ENCODE assay signal across 8 mouse cellular contexts in genomic region chr9:62531459-62532275, GRCm38 (mm10). TPM values are rescaled to one million over a fixed set of nuclear protein-coding genes. Genes with fewer than 3 reads are reported as not detected.
DNase-seq lines count a peak whose midpoint lies in the region; ATAC-seq lines count a peak whose summit lies in the region.
"Had no signal": no experiment of that assay in that cellular context is flagged by ENCODE, and none has a peak within 500 bp of the region (broad histone marks: within the 10 kb centered on the region; RNA-seq: fewer than 3 reads in every experiment).

No protein-coding gene starts in this region.

- DNase-seq in spleen, postnatal 4 days (ENCODE audit: low spot score in 2 of 2): peak; percentile 34 to 69
- DNase-seq in spleen, adult 12 weeks (ENCODE audit: low spot score): no peak
- peak; percentile 60 for DNase-seq in embryonic facial prominence, embryonic 11.5 days (ENCODE audit: low spot score)
- peak; percentile 89 for DNase-seq in left cerebral cortex, postnatal 4 days
- DNase-seq in midbrain, embryonic 11.5 days (ENCODE audit: low spot score, missing footprints): peak; percentile 94
- peak; percentile 82 for DNase-seq in thymus, postnatal 0 days (ENCODE audit: low spot score)

- peaks cover 9% of the 10 kb centered on the region for H3K4me1 ChIP-seq in embryonic facial prominence, embryonic 11.5 days (ENCODE audit: control insufficient read depth, insufficient read depth, low read length)
- peaks cover 29% of the 10 kb centered on the region for H3K4me1 ChIP-seq in heart, embryonic 15.5 days (replicated peaks)
- H3K4me1 ChIP-seq in midbrain, embryonic 11.5 days (ENCODE audit: control insufficient read depth, insufficient read depth, low read length): peaks cover 51% of the 10 kb centered on the region

- WGBS in embryonic facial prominence, embryonic 11.5 days: 18% methylated on average over 12 of the region's 12 CpGs
- WGBS in heart, embryonic 15.5 days: 50% methylated on average over 12 of the region's 12 CpGs
- WGBS in midbrain, embryonic 11.5 days: 16% methylated on average over 12 of the region's 12 CpGs

- H3K27ac ChIP-seq in embryonic facial prominence, embryonic 11.5 days (replicated peaks; ENCODE audit: low read depth, low read length): peak overlapping the region; percentile 70; the same call in 1 of the 2 replicates
- H3K27ac ChIP-seq in heart, embryonic 15.5 days: peak overlapping the region; percentile 46; the same call in 1 of the 2 replicates
- peak overlapping the region; percentile 96 for H3K27ac ChIP-seq in midbrain, embryonic 11.5 days (ENCODE audit: low read depth, low read length)

- intact Hi-C loops in left cerebral cortex, postnatal 4 days (cut with DNase I): no loop called here

- H3K9ac ChIP-seq in embryonic facial prominence, embryonic 11.5 days (replicated peaks; ENCODE audit: low read length): peak overlapping the region; percentile 32; the same call in 1 of the 2 replicates
- H3K9ac ChIP-seq in heart, embryonic 15.5 days: no peak overlapping the region
- H3K9ac ChIP-seq in midbrain, embryonic 11.5 days (ENCODE audit: low read length): peak overlapping the region; percentile 66

- no peaks in the 10 kb centered on the region for H3K9me3 ChIP-seq in embryonic facial prominence, embryonic 11.5 days (replicated peaks; ENCODE audit: control insufficient read depth, low read length)
- H3K9me3 ChIP-seq in heart, embryonic 15.5 days (replicated peaks): no peaks in the 10 kb centered on the region
- H3K9me3 ChIP-seq in midbrain, embryonic 11.5 days (ENCODE audit: control insufficient read depth, low read length): no peaks in the 10 kb centered on the region
- H3K9me3 ChIP-seq: megakaryocyte, embryonic 14.5 days had no signal

- no peaks in the 10 kb centered on the region for H3K27me3 ChIP-seq in embryonic facial prominence, embryonic 11.5 days (ENCODE audit: control insufficient read depth, insufficient read depth, low read length)
- H3K27me3 ChIP-seq in heart, embryonic 15.5 days: peaks cover 17% of the 10 kb centered on the region
- H3K27me3 ChIP-seq in midbrain, embryonic 11.5 days (ENCODE audit: control insufficient read depth, insufficient read depth, low read length): no peaks in the 10 kb centered on the region

- H3K36me3 ChIP-seq in embryonic facial prominence, embryonic 11.5 days (replicated peaks; ENCODE audit: control insufficient read depth, insufficient read depth, low read depth, low read length): no peaks in the 10 kb centered on the region
- no peaks in the 10 kb centered on the region for H3K36me3 ChIP-seq in heart, embryonic 15.5 days
- H3K36me3 ChIP-seq in midbrain, embryonic 11.5 days (ENCODE audit: control insufficient read depth, insufficient read depth, low read length): no peaks in the 10 kb centered on the region

- ATAC-seq in embryonic facial prominence, embryonic 11.5 days (replicated peaks; ENCODE audit: insufficient number of reproducible peaks, low FRiP score, low TSS enrichment, low read depth): peak; percentile 73
- 0 out of 2 replicates have a peak, but pooled peaks have one; percentile 20 for ATAC-seq in heart, embryonic 15.5 days (replicated peaks; ENCODE audit: insufficient number of reproducible peaks, insufficient read depth, low FRiP score, low read depth)
- peak; percentile 69 for ATAC-seq in midbrain, embryonic 11.5 days (ENCODE audit: low FRiP score)

- peak overlapping the region; percentile 2; the same call in 1 of the 2 replicates for H3K4me2 ChIP-seq in embryonic facial prominence, embryonic 11.5 days (ENCODE audit: low read depth, low read length)
- no peak overlapping the region for H3K4me2 ChIP-seq in heart, embryonic 15.5 days
- peak overlapping the region; percentile 32 for H3K4me2 ChIP-seq in midbrain, embryonic 11.5 days

- no peak overlapping the region for H3K4me3 ChIP-seq in embryonic facial prominence, embryonic 11.5 days (ENCODE audit: low read depth, low read length)
- H3K4me3 ChIP-seq in heart, embryonic 15.5 days: no peak overlapping the region
- H3K4me3 ChIP-seq in midbrain, embryonic 11.5 days (ENCODE audit: low read depth, low read length): no peak overlapping the region
- H3K4me3 ChIP-seq: megakaryocyte, embryonic 14.5 days had no signal

RNA-seq across cellular contexts. Expression of gene Coro2b, which starts 5.2 kb away (rescaled TPM):
- polyA plus RNA-seq in embryonic facial prominence, embryonic 11.5 days (2014; fragmentation: Nextera tagmentation; extraction: Ambion mirVana): 6.5 and 8.7 TPM in 2 replicates
- 5.7 and 8.4 TPM in 2 replicates for polyA plus RNA-seq in heart, embryonic 15.5 days (2015; fragmentation: Nextera tagmentation; extraction: Ambion mirVana)
- total RNA-seq in left cerebral cortex, postnatal 4 days (2021): 10 to 100 TPM; 91.2 to 95.5 TPM
- 15.3 and 15.7 TPM in 2 replicates for polyA plus RNA-seq in midbrain, embryonic 11.5 days (2014; fragmentation: Nextera tagmentation; extraction: Ambion mirVana)
- polyA plus RNA-seq in thymus, postnatal 0 days (2015; fragmentation: Nextera tagmentation; extraction: Ambion mirVana): 3.1 and 3.4 TPM in 2 replicates

Comparison
In these comparisons a context has a peak if more than half of its experiments do, and no peak if none do; other contexts are left out.
1. ATAC-seq: peak in every context shown above with its lines; median percentile 73 in embryonic facial prominence, embryonic 11.5 days; 69 in midbrain, embryonic 11.5 days; 20 in heart, embryonic 15.5 days.
2. H3K27ac ChIP-seq: peak in every context shown above with its lines; median percentile 96 in midbrain, embryonic 11.5 days; 70 in embryonic facial prominence, embryonic 11.5 days; 46 in heart, embryonic 15.5 days.